Mouse (Mus musculus) gastrocnemius, postnatal 25 days (tissue): ENCODE measurements around the gene Sqor. TPM values are rescaled to one million over a fixed set of nuclear protein-coding genes. Genes with fewer than 3 reads are reported as not detected.

Experiments
- DNase-seq: peaks from one replicate; pipeline ENCODE4 v3.0.0; 2022
- long read RNA-seq, 2 experiments: library from polyadenylated mRNA; stranded (forward); transcript quantifications; one replicate each; pipeline ENCODE4 v2.0.0; 2021
- total RNA-seq, 2 experiments: library from RNA; stranded (reverse); gene quantifications; 1 replicate in 1 of 2; 2 replicates in 1 of 2; pipeline ENCODE4 v1.2.3; 2021

Gene Sqor
- total RNA-seq = 10 to 100 TPM; 15.3 to 26.4 TPM
- long read RNA-seq, experiment 1, transcript Sqor-201 (10 exons, 1,804 nt) = major isoform, 9 of 15 reads
- long read RNA-seq, experiment 1, partial matches to known transcripts = 4 of 15 reads
- long read RNA-seq, experiment 1, other reads (novel, unspliced or antisense) = 2 of 15 reads
- long read RNA-seq, experiment 2, transcript Sqor-201 (10 exons, 1,804 nt) = major isoform, 20 of 28 reads
- long read RNA-seq, experiment 2, partial matches to known transcripts = 3 of 28 reads
- long read RNA-seq, experiment 2, other reads (novel, unspliced or antisense) = 5 of 28 reads

DNA sequence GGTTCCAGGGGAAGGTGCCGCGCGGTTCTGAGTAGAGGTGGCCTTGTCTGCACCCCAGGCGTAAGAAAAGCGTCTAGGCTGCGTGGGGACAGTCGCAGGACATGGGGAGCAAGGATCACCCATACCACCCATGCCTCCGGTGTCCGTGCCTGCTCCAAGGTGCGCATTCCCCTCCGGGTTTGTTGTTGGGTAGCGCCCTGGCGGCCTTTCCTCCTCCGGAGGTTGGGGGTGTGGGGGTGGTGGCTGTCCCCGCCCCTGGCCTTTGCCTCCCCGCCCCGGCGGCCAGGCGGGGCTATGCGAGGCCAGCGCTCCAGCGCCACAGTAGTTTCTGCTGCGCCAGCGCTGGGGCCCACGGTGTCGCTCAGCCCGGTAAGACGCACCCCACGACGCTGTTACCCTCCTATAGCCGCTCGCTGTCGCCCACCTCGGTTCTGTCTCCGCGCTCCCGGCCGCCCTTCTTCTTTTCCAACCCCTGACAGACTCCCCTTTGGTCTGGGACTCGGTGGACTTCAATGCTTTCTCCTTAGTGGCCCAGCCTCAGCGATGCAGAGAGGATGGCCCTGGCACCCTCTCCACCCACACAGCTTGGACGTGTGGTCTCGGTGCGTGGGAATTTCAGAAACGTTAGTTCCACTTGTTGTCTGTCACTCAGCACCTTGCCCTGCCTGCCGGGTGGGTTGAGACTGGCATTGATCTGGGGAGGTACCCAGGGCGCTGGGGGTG, at the start of gene Sqor:
Gene Sqor, plus strand, starts transcription at position 167 of the 723 bp plus-strand sequence.
- DNase-seq = peak; percentile 81

DNA sequence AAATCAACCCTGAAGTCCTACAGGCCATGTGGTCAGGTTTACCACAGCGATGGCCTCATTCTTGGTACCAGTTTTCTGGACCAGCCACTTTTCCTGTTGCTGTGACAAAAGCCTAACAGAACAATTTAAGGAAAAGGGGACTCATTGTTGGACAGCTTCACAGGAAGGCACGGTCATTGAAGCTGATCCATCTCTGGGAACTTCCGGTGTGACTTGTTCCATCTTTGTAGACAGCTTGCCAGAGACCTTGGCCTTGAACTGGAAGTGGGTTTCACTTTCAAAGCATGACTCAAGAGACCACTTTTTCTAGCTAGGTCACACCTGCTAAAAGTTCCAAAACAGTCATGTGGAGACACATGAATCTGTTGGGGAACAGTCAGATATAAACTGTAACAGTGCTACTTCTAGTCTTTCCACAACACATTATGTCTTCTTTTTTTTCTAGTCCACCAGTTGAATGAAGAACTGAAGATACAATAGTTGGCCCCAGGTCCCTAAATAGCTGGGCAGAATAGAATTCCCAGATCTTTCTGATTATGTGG, 48.7 kb upstream of the Sqor start:
- DNase-seq = no peak

DNA sequence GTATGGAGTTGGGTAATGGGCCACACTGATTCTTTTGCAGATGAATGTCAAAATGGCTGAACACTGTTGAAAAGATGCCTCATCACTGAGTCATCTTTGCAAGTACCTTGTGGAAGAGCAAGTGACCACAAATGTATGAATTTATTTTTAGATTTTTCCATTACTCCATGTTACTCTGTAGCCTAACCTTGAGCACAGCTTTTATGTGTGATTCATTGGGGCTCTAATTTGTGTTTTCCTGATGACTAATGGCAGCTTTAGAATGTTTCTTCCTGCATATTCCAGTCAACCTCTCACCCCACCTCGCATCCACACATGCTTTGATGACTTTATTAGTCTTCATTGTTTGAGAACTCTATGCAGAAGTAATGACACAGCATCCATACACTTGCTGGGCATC, 45.8 kb upstream of the Sqor start:
- DNase-seq = no peak

DNA sequence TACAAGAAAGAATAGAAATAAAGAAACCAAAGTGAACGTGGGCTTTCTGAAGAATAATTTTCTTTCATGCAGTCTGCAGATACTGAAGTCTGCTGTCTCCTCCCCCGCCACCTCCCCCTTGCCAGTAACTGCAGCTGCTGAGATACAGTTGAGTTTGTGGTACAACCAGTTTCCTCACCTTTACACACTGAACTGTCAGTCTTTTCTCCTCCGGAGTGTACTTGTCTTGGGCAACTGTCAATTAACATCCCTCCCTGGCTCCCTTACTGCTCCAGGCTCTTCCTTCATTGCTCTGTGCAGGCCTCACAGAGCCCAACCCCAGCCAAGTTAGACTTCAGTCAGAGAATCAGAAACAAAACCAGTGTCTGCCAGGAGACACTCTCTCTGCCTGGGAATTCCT, 44.5 kb upstream of the Sqor start:
- DNase-seq = no peak

DNA sequence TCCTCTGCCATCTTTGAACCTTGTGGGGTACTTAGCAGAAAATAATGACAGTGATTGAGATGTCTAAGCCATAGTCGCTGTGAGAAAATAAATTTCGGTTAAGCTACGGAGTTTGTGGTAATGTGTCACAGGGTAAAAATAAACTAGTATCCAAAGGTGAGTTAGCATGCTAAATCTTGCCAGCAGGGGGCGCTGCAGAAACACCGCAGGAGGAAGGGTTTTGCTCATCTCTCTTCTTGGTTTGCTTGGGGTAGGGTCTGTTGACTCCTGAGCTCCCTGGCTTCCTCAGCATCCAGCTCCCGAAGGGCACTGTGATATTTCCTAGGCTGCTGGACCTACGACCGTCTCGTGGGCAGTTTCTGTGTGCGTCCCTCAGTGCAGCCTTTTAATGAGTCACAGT, 39.4 kb upstream of the Sqor start:
- no peak for DNase-seq

DNA sequence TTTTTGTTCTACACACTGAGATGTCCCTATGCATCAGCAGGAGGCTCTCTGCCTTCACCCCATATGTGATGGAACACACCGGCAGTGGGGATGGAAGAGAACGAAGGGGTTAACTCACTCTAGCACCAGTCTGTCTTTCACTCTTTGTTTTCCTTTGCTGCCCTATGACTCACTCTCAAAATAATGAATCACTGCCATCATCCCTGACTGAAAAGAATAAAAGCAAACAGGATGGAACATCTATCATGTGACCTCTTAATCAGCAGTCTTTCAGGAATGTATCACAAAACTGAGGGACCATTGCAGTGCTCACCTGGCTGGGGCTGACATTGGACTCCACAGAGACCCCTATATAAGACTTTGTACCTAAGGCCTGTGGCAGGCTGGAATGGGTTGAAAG, 33.6 kb upstream of the Sqor start:
- no peak for DNase-seq

DNA sequence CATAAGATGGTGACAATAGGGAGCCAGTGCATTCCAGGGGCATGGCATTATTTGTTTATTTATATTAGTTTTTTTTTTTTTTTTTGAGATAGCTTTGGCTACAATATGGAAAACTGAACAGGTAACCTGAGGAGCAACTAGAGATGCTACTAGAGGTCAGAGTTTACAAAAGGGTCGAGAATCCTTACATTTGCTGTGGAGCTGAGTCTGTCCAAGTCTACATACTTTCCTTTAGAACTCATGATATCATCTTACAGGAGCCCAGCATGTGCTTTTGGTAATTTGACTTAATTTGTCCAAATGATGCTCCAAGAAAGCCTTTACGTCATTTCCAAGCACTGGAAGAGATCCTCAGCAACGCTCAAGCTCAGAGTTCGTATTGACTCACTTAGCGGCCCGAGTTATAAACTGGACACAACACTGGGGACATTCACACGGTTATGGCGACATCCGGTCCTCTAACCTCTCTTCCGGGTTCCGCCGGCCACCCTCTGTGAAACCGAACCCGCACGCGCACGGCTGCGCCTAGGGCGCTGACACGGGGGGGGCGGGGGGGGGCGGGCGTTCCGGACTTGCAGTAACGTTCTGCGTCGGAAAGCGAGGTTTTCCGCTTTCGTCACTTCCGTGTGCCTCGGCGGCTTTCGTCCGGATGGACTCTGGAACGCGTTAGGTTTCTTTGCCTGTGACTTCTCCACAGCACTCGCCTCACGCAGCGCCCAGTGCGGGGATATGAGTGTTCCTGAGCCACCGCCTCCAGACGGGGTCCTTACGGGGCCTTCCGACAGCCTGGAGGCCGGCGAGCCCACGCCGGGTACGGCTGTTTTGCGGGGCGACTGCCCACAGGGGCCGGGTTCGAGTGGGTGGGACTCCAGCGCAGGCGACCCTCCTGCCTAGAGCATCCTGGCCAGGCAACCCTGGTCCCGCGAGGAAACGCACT, 26.9 kb upstream of the Sqor start, which contains the start of gene Bloc1s6:
Gene Bloc1s6, plus strand, starts transcription at position 610 of the 937 bp plus-strand sequence.
- DNase-seq = peak; percentile 90

DNA sequence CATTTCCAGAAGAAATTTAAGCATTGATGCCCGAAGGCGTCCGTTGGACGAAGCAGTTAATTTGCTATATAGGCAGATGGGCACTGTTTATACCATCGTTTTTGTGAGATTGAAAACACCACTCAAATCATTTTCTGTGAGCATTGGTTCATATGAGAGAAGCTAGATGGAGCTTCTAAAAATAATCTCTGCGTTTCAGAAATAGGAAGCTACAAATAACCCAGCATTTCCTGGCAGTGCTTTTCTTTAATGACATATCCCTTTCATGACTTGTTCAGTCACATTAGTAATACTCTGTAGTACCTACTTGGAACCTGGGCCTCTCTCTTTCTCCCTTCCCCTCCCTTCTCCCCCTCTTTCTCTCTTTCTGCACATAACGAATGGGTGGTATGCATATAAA, 26.0 kb upstream of the Sqor start:
- DNase-seq = no peak

DNA sequence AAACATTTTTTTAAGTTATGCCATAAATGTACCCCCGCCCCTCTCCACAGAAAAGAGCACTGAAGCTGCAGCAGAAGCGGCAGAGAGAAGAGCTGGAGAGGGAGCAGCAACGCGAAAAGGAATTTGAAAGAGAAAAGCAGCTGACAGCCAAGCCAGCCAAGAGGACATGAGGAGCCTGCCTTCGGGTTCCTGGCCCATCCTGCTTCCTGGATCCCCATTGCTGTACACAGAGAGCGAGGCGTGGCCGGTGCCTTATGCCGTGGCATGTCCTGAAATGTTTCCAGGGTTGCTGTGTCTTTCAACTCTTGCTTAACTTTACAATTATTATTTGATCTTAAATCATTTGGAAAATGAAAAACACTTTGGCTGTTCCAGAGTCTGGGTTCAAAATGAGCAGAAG, 18.6 kb upstream of the Sqor start:
- DNase-seq = no peak

DNA sequence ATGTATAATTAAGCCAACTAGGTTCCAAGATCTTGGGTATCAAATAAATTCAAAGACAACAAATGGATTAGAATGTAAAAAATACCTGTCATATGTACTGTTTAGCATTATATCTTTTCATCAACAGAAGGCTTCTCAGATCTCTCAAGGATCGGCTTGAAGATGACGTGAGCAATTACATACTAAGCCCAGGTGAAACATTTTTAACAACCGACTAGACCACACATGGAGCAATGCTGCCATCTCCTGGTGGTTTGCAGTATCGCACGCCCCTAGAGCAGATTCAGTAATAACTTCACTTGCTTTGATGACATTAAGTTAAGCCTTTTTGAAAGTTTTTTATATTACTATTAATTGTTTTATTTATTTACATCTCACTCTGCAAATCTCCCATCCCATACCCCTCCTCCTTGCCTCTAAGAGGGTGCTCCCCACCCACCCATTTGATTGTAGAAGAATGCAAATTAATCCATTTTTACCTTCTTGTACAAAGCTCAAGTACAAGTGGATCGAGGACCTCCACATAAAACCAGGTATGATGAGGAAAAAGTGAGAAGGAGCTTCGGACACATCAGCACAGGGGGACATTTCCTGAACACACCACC, 11.2 kb upstream of the Sqor start:
- DNase-seq = no peak

DNA sequence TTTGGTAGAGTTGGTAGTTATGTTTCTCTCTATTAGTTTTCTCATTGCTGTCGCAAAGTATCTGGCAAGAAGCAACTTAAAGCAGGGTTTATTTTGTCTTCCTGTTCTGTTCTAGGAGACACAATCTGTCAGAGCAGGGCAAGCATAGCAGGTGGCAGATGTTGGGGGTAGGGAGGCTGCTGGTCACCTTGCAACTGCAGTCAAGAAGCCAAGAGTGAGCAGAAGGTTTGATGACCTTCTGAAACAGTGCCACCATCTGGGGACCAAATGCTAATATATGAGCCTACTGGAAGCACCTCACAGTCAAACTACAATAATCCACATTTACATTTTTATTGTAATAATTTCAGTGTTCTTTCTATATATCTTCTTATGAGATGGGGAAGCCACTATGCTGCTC, 5.2 kb upstream of the Sqor start:
- no peak for DNase-seq

DNA sequence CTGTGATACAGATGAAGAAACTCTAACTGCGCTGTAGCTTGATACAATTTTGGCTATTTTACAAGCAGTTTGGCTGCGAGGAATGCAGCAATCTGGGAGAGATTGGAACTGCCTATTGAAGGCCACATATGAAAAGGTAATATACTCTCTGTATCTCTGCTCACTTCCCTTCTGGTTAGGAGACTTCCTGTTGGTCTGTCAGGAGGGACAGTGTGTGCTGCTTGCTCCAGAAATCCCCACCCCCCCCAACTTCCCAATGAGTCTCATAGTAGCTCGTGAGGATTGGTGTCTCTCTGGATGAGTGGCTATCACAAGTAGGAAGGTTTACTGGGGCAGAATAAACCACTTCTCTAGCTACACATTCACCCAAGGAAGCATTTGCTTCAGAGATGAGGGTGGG, 2.0 kb upstream of the Sqor start:
- no peak for DNase-seq

DNA sequence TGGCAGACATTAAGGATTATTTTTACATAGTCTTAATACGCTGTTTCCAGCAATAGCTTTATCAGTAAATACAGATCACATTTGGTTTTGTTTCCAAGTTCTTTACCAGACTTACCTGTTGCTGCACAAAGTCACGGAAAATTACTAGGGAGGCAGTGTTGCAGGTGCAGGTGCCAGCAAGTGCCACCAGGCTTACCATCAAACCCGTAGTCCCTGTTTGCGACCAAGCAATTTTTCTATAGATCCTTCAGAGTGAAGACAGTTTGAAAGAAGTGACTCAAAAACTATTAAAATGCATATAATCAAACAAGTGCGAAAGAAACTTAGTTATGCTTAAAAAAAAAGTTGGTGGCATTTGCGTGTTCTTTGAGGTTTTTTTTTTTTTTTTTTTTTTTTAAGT, 511 bp upstream of the Sqor start:
- no peak for DNase-seq

DNA sequence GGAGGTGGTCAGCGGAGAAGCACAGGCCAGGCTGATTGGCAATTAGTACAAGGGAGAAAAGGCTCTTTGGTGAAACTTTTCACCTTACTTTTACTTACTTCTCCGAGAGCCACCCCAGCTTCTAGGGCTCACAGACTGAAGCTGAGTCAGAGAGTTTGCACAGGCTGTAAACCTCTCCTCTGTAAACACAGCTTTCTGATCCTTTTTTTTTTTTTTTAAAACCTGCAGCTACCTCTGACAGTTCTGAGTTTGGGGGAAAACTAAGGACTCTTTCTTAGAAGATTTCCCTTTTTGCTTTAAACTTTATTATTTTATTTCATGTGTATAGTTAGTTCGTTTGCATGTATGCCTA, 733 bp downstream of the Sqor start:
- no peak for DNase-seq

DNA sequence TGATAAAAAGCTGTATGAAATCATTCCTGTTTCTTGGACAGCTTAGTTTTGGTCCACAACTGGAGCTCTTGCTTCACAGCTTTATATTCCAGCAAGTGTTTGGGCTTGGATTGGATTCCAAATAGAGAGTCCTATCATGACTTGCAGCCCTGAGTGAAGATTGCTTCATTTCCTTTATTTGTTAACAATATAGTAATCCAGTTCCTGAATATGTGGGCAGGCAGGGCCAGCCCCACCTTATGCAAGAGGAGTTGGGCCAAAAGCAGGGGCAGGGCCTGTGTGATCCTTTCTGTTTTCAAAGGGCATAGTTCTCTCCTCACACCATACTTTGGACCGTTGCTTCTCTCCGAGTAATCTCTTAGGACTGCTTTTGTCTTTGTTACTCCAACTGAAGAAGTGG, 6.0 kb downstream of the Sqor start:
- no peak for DNase-seq

DNA sequence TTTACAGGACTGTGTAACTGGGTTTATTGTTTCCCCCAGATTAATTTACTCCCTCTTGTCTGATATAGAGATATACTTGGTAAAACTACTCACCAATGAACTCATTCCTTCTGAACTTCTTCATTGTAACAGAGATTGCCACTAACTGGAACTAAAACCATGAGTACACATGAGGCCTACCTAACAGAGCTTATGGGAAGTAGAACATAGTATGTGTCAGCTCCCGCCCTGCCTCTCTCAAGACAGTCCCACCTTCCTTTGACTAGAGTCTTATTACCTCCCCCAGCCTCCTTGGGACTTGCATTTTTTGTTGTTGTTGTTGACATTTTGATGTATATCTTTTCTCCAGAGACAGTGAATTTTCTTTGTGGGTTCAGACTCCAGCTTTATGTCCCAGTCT, 7.9 kb downstream of the Sqor start:
- no peak for DNase-seq

DNA sequence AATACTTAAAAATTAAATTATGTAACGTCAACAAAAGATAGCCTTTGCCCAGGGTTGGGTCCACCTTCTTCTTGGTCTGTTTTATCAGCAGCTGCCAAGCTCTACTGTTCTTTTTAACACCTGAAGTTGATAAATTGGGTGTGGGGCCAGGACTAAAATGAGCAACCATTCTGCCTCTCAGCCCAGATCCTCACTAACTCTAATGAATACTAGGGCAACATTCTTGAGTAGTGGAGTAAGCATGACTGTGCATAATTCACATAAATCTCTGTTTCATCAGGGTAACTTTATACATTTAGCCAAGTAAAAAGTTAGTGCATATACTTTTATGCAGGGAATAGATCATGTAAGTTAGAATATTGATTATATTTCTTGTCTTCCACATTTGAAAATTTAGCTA, 10.5 kb downstream of the Sqor start:
- DNase-seq = no peak

DNA sequence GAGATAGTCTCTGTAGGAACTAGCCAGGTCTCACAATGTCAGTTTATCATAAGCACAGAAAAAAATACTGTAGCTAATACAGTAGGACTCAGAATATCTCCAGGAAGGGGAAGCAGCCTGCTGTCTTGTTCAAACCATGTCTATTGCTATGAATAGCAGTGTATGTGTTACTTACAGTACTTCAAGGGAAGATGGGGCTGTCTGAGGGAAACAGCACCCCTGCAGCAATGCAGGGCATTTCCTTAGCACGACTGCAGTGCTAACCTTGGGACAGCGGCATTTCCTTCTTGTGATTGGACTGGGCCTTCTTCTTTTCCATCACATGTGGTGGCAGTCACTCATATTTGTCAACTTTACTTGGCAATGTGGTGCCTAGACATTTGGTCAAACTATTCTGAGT, 11.8 kb downstream of the Sqor start:
- DNase-seq = no peak

DNA sequence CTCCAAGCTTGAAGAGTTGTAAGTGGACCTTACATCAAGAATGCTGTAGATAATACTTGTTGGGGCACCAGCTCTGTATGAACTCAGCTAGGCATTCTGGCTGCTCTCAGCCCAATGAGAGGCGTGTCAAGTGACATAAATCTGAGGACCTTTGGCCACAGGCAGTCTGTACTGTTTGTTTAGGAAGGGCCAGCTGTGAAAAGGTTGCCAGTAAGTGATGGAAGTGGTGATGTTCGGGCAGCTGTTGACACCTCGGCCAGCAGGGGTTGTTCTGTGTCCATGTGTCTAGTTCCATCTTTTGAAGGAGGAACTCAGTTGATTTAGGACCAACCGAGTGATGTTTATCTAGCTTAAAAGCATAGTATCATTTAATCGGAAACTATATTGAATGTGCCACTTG, 14.9 kb downstream of the Sqor start:
- DNase-seq = no peak

DNA sequence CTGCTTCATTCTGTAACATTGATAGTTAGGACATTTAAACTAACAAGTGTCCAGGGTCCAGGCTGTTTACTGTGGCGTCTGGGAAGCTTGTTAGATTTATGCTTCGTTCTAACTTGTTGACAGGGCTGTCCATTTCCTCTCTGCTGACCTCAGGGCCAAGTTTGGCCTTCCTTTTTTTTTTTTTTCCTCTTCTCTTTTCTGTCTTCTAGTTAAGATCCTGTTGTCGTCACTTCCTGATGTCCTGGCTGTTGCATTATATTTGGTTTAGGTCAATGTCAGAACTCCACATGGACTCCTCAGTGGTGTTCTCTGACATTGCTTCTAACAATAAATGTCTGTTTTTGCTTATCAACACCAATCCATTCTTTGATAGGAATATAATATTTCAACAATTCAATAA, 15.4 kb downstream of the Sqor start:
- no peak for DNase-seq

DNA sequence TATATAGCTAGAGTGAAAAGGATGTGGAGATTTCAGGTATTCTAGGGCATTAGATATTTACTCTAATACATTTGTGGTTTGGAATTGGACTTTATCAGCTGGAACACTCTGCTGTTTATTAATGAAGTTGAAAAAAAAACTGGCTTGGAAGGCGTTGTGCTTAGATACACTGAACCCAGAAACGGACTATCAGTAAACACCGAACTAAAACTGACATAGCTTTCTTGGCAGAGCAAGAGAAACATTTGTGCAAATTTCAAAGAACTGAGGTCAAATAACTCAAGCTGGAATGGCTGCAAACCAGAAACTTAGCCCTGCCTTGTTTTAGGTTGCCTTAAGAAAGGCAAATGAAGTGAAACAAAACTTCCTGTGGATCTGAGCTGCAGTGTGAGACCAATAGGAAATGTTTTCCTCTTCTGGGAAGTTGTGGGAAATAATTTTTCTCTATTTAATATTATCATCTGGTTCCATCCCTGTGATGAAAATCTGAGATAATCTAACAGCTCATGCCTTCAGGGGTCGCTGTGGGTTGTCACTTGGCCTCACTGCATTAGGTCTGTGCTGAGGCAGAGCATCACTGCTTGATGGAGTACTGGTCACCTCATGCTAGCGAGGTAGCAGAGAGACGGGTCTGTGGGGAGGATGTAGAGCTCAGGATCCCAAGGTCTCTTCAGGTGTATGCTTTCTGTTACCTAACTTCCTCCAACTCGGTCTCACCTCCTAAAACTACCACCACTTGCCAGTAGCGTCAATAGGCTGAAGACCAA, 16.7 kb downstream of the Sqor start:
- no peak for DNase-seq

DNA sequence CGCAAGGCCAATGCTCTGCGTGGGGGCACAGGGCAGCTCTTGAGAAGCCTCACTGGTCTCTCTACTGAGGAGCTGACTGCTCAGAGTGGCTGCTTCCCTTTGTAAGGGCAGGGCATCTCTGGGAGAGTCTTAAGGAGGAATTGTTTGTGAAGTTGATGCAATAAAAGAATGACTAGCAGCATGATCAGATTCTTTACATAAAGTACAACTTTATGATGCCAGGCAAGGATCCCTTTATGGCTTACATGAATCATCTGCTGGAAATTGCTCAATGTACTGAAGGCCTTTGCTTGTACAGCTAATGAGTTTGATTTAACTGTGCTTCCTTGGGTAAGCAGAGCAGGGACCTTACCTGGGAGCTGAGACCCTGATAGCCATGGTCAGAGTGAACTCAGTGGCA, 18.7 kb downstream of the Sqor start:
- no peak for DNase-seq
